In genomic region chr12:98301980-98302379, GRCm38 (mm10) we compare ENCODE assay signal across 38 mouse cellular contexts. TPM values are rescaled to one million over a fixed set of nuclear protein-coding genes. Genes with fewer than 3 reads are reported as not detected.
"Had no signal": no experiment of that assay in that cellular context is flagged by ENCODE, and none has a peak within 500 bp of the region (broad histone marks: within the 10 kb centered on the region; RNA-seq: fewer than 3 reads in every experiment).

No protein-coding gene starts in this region.

- H3K4me2 ChIP-seq: heart, embryonic 11.5 days; heart, embryonic 12.5 days; heart, embryonic 13.5 days; heart, embryonic 15.5 days; hindbrain, embryonic 12.5 days; hindbrain, embryonic 13.5 days; hindbrain, embryonic 14.5 days; hindbrain, embryonic 15.5 days; intestine, embryonic 15.5 days; kidney, embryonic 15.5 days had no signal

- H3K27me3 ChIP-seq: heart, embryonic 12.5 days; heart, embryonic 13.5 days; heart, embryonic 15.5 days; hindbrain, embryonic 12.5 days; hindbrain, embryonic 13.5 days; hindbrain, embryonic 15.5 days; intestine, embryonic 15.5 days; kidney, embryonic 15.5 days had no signal

- H3K4me1 ChIP-seq: hindbrain, embryonic 12.5 days; hindbrain, embryonic 13.5 days; hindbrain, embryonic 15.5 days; intestine, embryonic 15.5 days; kidney, embryonic 15.5 days had no signal

- H3K9me3 ChIP-seq: heart, embryonic 10.5 days; heart, embryonic 12.5 days; heart, embryonic 13.5 days; heart, embryonic 15.5 days; hindbrain, embryonic 10.5 days; hindbrain, embryonic 12.5 days; hindbrain, embryonic 13.5 days; hindbrain, embryonic 15.5 days; intestine, embryonic 15.5 days; kidney, embryonic 15.5 days had no signal

- H3K9ac ChIP-seq: heart, embryonic 12.5 days; heart, embryonic 13.5 days; heart, embryonic 15.5 days; hindbrain, embryonic 12.5 days; hindbrain, embryonic 13.5 days; hindbrain, embryonic 14.5 days; hindbrain, embryonic 15.5 days; intestine, embryonic 15.5 days; kidney, embryonic 15.5 days had no signal

- ATAC-seq: hindbrain, embryonic 16.5 days; hindbrain, postnatal 0 days; inflammation-experienced regulatory T-cells, adult 6 months; intestine, embryonic 15.5 days; intestine, embryonic 16.5 days; intestine, postnatal 0 days had no signal

- H3K4me3 ChIP-seq: heart, adult 2 months; heart, embryonic 10.5 days; heart, embryonic 12.5 days; heart, embryonic 13.5 days; heart, embryonic 15.5 days; hindbrain, embryonic 10.5 days; hindbrain, embryonic 12.5 days; hindbrain, embryonic 13.5 days; hindbrain, embryonic 15.5 days; intestine, embryonic 15.5 days; kidney, embryonic 15.5 days; layer of hippocampus, adult 2 months had no signal

- DNase-seq: heart, adult 2 months; heart, postnatal 14 days; heart, postnatal 36 days; heart, postnatal 4 days; kidney, adult 11 months; kidney, adult 18-20 months; kidney, adult 2 months; kidney, adult 8-10 months; kidney, adult 9 months; kidney, postnatal 10 days; kidney, postnatal 14 days; kidney, postnatal 25 days; kidney, postnatal 36 days; kidney, postnatal 4 days; layer of hippocampus, adult 9-11 months; layer of hippocampus, postnatal 36 days had no signal

- H3K27ac ChIP-seq: heart, adult 2 months; heart, embryonic 10.5 days; heart, embryonic 13.5 days; heart, embryonic 15.5 days; hindbrain, embryonic 10.5 days; hindbrain, embryonic 12.5 days; hindbrain, embryonic 13.5 days; hindbrain, embryonic 14.5 days; hindbrain, embryonic 15.5 days; hindbrain, postnatal 0 days; intestine, embryonic 15.5 days; kidney, embryonic 15.5 days; kidney, postnatal 0 days; layer of hippocampus, adult 2 months had no signal

- H3K36me3 ChIP-seq: heart, embryonic 10.5 days; heart, embryonic 12.5 days; heart, embryonic 13.5 days; heart, embryonic 15.5 days; hindbrain, embryonic 10.5 days; hindbrain, embryonic 12.5 days; hindbrain, embryonic 13.5 days; hindbrain, embryonic 15.5 days; intestine, embryonic 15.5 days; kidney, embryonic 15.5 days had no signal

RNA-seq across cellular contexts. Expression of gene Gpr65, which starts 33.5 kb away (rescaled TPM):
- total RNA-seq: layer of hippocampus, adult 18-20 months; layer of hippocampus, adult 2 months; layer of hippocampus, postnatal 10 days; layer of hippocampus, postnatal 25 days; layer of hippocampus, postnatal 36 days had no signal
